Mouse (Mus musculus) thymus, postnatal 10 days (tissue): ENCODE data around the gene Scaf1.

ENCODE experiments used
- DNase-seq, 2 experiments: peaks; one replicate each; pipeline ENCODE4 v3.0.0; 2021; ENCODE audit warnings: low spot score in 2 of 2

Gene Scaf1

GRCm38 (mm10) chr7:44984833-44985164 is 31.4 kb downstream of the Scaf1 start:
- DNase-seq: no peak

GRCm38 (mm10) chr7:44983944-44984832 is 32.0 kb downstream of the Scaf1 start:
- no peak for DNase-seq

GRCm38 (mm10) chr7:44983085-44983484 is 33.1 kb downstream of the Scaf1 start:
- DNase-seq: peak; percentile 77 to 92

DNA sequence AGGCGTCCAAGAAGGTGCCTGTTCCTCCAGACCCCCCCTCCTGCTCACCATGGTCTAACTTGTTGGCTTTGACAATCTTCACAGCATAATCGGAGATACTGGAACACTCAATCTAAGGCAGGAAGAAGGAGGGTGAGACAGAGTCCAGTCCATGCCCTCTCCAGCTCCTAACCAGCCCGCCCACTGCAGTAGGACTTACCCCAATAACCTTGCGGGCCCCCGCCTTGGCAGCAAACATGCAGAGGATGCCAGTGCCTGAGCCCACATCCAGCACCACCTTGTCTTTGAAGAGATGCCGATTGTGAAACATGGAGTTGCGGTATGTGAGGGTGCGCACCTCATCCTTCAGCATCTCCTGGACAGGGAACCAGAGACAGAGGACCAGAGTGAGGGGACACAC is 34.6 kb downstream of the Scaf1 start:
- no peak for DNase-seq

DNA sequence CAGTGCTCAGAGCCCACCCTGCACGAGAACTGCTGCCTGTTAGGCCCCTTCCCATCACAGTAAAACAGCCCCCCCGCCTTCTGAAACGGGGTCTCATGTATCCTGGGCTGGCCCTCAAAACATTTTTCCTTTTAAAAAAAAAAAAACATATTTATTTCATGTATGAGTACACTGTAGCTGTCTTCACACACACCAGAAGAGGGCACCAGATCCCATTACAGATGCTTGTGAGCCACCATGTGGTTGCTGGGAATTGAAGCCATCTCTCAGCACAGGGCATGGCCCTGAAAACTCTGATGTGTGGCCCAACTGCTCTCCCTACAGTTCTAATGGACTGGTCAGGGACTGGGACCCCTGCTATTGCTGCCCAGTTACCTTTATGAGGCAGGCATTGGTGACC is 37.9 kb downstream of the Scaf1 start:
- DNase-seq: no peak

DNA sequence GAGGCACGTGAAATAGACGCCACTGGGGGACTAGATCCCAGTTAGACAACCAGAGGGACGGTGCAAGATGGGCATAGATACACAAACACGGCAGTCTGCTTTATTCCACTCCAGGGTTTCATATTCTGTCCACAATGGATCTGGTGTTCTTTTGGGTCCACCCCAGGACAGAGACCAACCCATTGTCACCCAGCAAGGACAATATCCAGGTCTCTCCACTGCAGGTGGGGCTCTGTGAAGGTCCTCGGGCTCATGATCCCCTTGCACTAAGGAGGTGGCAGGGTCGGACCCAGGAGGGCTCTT is 41.1 kb downstream of the Scaf1 start:
- DNase-seq: no peak

- DNase-seq: no peak
Measured at GRCm38 (mm10) chr7:44974383-44975116, 41.6 kb downstream of the Scaf1 start, which contains the start of gene Cpt1c. TSS of gene Cpt1c (minus strand) at chr7:44974851.

GRCm38 (mm10) chr7:44973415-44974130 is 42.6 kb downstream of the Scaf1 start:
- DNase-seq: no peak

- DNase-seq: no peak
Measured at GRCm38 (mm10) chr7:44971142-44971541, 45.0 kb downstream of the Scaf1 start.

DNA sequence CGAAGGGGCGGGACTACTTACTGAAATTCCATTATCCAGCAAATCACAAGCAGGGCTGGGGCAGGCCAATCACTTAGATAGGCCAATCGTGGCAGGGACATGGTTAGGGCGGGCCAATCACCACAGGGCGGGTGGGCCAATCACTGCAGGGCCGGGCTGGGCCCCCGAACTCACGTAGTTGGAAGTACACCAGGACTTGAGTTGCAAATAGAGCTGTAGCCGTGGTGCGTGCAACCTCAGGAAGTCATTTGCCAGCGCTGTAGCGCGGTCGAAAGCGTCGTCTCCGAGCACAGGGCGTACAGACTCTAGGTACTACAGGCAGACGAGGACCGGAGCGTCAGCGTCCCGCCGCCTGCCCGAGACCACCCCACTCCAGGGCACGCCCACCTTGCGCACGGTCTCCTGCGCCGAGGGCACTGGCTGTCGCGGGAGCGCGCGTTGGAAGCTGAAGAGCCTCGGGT is 45.9 kb downstream of the Scaf1 start:
- DNase-seq: peak; percentile 63 to 72

GRCm38 (mm10) chr7:44966638-44967037 is 49.5 kb downstream of the Scaf1 start:
- no peak for DNase-seq

GRCm38 (mm10) chr7:44965975-44966374 is 50.2 kb downstream of the Scaf1 start:
- DNase-seq: no peak

DNA sequence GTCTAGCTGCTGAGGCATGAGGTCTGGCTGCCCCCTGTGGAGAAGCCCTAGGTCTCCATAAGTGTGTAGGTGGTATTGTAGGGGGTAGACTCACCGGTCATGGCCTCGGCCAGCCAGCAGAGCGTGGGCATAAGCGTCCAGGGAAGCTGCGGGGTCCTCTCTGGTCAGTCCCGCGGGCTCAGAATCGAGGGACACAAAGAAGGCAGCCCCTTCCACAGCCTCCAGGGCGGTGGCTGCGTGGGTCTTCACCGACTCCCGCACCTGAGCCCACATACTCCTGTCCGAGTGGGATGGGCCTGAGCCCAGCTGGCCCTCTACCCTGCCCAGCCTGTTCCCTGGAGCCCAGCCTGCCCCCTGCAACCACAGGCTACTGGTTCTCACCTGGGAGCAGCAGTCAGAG is 51.2 kb downstream of the Scaf1 start:
- DNase-seq: no peak

- DNase-seq: no peak
Measured at GRCm38 (mm10) chr7:44962831-44963230, 53.3 kb downstream of the Scaf1 start.

GRCm38 (mm10) chr7:44962337-44962736 is 53.8 kb downstream of the Scaf1 start:
- no peak for DNase-seq

DNA sequence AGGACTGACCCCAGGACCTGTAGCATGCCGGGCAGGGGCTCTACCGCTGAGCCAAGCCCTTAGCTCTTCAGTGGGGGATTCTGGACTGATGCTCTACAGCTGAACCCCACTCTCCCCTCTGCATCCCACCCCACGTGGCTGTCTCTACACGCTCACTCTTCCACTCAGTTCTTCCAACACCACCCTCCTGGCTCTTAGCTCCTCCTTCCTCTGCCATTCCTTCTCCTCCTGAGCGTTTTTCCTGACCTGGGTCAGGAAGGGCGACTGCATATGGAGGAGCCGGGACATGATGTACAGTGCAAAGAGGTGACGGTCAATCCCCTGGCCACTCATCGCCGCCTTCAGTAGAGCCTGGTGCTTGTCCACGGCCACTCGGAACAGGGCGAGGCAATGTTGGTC is 55.7 kb downstream of the Scaf1 start:
- DNase-seq: no peak

DNA sequence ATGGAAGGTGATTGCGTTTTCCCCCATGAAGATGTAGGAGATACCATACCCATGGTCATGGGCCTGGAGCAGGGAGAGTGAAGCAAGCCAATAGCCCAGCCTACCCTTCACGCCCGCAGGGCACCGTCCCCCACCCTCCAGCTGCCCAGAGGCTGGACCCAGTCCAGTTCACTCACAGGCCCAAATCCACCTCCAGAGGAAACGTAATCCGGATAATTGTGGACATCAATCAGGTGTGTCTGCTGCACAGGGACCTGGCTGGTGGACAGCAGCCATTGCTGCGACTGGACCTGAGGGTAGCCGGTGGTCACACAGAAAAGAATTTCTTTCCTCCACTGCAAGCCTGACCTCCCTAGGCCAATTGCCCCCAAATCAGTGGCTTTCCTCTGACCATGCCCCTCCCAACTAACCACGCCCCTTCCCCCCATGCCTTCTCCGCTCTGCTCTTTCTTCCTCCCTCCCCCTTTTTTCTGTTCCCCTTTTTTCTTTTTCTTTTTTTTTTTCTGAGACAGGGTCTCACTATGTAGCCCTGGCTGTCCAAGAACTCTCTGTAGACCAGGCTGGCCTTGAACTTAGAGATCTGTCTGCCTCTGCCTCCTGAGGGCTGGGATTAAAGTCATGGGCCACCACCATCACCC is 56.2 kb downstream of the Scaf1 start:
- no peak for DNase-seq

DNA sequence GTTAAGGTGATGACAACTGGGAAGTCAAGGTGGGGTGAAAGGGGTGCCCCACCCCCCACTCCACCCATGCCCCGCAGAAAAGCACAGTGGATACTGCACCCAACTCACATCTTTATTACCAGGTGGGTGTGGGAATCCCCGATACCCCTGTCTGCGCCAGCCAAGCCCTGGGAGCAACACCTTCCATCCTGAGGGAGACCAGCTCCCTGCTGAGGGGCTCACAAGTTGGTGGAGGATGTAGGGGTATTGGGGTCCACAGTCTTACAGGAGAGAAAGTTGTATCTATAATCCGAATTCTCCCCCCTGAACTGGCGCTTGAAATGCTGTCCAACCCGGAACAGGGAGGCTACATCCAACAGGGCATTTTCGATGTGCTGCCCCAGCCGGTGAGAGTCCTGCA is 56.9 kb downstream of the Scaf1 start:
- no peak for DNase-seq

DNA sequence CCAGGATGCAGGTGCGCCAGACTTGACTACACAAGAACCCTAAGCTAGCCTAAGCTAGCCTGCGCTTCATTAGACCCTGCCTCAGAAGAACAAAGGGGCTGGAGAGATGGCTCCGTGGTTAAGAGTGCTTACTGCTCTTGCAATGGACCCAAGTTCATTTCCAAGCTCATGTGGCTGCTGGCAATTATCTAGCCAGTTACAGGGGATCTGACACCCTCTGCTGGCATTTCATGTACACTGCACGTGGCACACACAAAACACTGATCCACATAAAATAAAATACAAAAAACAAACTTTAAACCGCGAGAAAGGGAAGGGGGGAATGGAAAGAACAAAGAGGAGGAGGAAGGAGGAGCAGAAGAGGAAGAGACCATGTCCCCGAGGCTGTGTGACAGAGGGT is 58.0 kb downstream of the Scaf1 start:
- DNase-seq: peak in 1 of 2 experiments; percentile 29

DNA sequence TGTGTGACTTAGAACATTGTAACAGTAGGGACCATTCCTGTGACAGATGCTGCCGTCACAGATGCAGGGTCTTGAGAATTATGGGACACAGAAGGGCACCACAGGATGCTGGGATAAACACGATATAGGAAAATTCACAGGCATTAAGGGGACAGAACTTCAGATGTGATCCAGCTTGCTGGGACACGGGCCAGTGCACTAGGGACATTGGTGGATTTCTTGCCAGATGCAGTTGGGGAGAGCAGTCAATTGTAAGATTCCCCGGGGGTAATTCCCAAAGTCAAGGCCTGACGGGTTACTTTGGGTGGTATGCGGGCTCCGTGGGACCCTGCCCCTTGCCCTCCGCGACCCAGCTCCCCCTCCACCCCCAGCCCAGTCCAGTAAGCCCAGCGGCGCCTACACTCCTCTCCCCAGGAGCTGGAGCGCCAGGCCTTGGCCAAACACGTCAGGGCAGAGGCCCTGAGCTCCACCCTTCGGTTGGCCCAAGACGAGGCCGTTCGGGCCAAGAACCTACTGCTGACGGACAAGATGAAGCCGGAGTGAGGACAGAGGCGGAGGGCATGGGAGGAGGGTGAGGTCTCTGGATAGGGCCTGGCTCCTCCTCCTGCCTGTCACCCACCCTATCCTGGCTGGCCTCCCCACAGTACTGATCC is 58.9 kb downstream of the Scaf1 start:
- no peak for DNase-seq

GRCm38 (mm10) chr7:44956266-44956665 is 59.9 kb downstream of the Scaf1 start:
- DNase-seq: no peak
